Mouse (Mus musculus): ENCODE results near the gene Mapre3. TPM values are rescaled to one million over a fixed set of nuclear protein-coding genes. Genes with fewer than 3 reads are reported as not detected.

Mapre3 gene
- polyA plus RNA-seq, 1 experiment, result 58.7 TPM

DNA sequence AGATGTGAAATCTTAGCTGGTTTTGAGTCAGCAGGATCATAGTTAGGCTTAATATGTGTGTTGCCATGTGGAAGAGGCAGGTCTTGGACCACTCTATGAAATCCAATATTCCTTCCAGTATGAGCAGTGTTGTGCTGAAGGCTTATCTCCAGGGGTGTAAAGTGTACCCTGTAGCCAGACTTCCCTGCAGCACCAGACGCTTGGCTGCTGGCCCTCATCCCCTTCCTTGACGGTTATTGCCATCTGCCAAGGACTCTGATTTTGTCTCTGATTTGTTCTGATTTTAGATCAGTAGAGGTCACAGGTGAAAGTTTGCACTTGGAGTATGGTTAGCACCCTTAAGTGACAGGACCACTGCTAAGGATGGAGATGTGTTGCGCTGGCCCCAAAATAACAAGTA, 8.7 kb downstream of the Mapre3 start:
- no peaks in the 10 kb centered on the region for H3K36me3 ChIP-seq (ENCODE audit: control insufficient read depth, insufficient read depth)
- no peak for TF ChIP-seq E2F4 (IDR thresholded peaks at IDR 0.05; ENCODE audit: insufficient read depth)
- TF ChIP-seq REST (IDR thresholded peaks at IDR 0.05; ENCODE audit: insufficient read depth, insufficient read length), result no peak
- TF ChIP-seq MYOD1 (IDR thresholded peaks at IDR 0.05; ENCODE audit: control insufficient read depth in 1 of 3, insufficient read length in 2 of 3, low read depth in 2 of 3), result no peak
- TF ChIP-seq TCF12 (IDR thresholded peaks at IDR 0.05; ENCODE audit: insufficient read depth, poor library complexity, severe bottlenecking), result no peak
- TF ChIP-seq POLR2AphosphoS2 (IDR thresholded peaks at IDR 0.05; ENCODE audit: insufficient read length, low read depth), result no peak
- TF ChIP-seq TCF3 (IDR thresholded peaks at IDR 0.05; ENCODE audit: insufficient read length, low read depth), result no peak
- TF ChIP-seq CEBPB (IDR thresholded peaks at IDR 0.05; ENCODE audit: insufficient read depth, poor library complexity, severe bottlenecking), result no peak
- no peak for TF ChIP-seq SRF (IDR thresholded peaks at IDR 0.05; ENCODE audit: control insufficient read depth, insufficient read length, low read depth)
- TF ChIP-seq MYOG (IDR thresholded peaks at IDR 0.05; ENCODE audit: control insufficient read depth in 1 of 3, insufficient read depth in 1 of 3, insufficient read length in 2 of 3, low read depth in 2 of 3), result no peak
- no peak for TF ChIP-seq POLR2A (IDR thresholded peaks at IDR 0.05; ENCODE audit: insufficient read length, low read depth)
- TF ChIP-seq USF1 (IDR thresholded peaks at IDR 0.05; ENCODE audit: low read depth), result no peak
- no peak for TF ChIP-seq MAX (IDR thresholded peaks at IDR 0.05; ENCODE audit: low read depth)
- no peaks in the 10 kb centered on the region for H3K27me3 ChIP-seq (ENCODE audit: control insufficient read depth, insufficient read depth, insufficient read length)
- no peak overlapping the region for H3K4me3 ChIP-seq
- H3K4me2 ChIP-seq (ENCODE audit: low read depth), result no peak overlapping the region
- H3K79me2 ChIP-seq (ENCODE audit: control insufficient read depth, insufficient read depth), result peaks cover 13% of the 10 kb centered on the region
- no peak overlapping the region for H3ac ChIP-seq (ENCODE audit: control insufficient read depth, insufficient read length)

DNA sequence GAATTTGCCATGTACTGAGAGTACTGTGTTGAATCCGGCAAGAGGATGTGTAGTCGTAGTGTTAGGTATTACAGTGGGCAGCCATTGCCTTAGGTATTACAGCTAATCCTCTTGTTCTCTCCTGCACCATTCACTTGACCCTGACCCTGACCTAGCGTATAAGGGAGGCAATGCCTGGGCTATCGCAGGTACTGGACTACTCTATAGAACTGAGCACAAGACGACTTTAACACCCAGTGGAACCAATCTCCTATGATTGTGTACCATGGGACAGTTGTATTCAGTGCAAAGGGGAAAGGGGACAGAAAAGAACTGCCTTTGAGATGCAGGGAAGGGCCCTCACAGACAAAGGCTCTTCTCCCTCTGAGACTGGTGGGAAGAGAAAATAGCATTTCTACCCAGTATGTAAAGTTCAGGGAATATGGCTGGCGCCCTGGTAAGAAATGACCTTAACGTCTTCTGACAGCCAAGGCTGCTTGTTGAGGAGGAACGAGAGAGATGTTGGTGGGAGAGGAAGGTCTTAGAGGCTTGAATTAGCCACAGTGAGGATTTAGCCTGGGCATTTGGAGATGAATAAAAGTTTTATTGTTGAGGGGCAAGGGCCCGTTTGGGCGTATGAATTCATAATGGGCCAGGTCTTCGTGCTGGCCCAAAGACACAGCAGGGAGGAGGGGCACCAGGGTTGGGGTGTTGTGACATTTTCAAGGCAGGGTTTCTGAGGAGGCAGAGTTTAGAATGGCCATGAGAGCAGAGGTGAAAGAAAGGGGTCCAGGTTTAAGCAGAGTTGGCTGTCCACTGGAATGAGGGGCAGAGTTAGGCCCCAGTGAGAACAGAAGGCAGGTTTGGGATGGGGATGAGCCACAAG, 9.9 kb downstream of the Mapre3 start:
- H3K4me2 ChIP-seq (ENCODE audit: low read depth), result no peak overlapping the region
- H3ac ChIP-seq (ENCODE audit: control insufficient read depth, insufficient read length), result no peak overlapping the region
- H3K27me3 ChIP-seq (ENCODE audit: control insufficient read depth, insufficient read depth, insufficient read length), result no peaks in the 10 kb centered on the region
- no peak for TF ChIP-seq SRF (IDR thresholded peaks at IDR 0.05; ENCODE audit: control insufficient read depth, insufficient read length, low read depth)
- no peak for TF ChIP-seq CEBPB (IDR thresholded peaks at IDR 0.05; ENCODE audit: insufficient read depth, poor library complexity, severe bottlenecking)
- H3K4me3 ChIP-seq, result no peak overlapping the region
- peaks cover 5% of the 10 kb centered on the region for H3K79me2 ChIP-seq (ENCODE audit: control insufficient read depth, insufficient read depth)
- no peaks in the 10 kb centered on the region for H3K36me3 ChIP-seq (ENCODE audit: control insufficient read depth, insufficient read depth)

- Histone ChIP-seq H3K4me3 (no peak overlapping the region), H3ac (ENCODE audit: control insufficient read depth, insufficient read length) (no peak overlapping the region), H3K79me2 (ENCODE audit: control insufficient read depth, insufficient read depth) (peaks cover 5% of the 10 kb centered on the region), H3K4me2 (ENCODE audit: low read depth) (no peak overlapping the region), H3K36me3 (ENCODE audit: control insufficient read depth, insufficient read depth) (no peaks in the 10 kb centered on the region), H3K27me3 (ENCODE audit: control insufficient read depth, insufficient read depth, insufficient read length) (no peaks in the 10 kb centered on the region)
- TF ChIP-seq E2F4 (IDR thresholded peaks at IDR 0.05; ENCODE audit: insufficient read depth) (no peak), MAX (IDR thresholded peaks at IDR 0.05; ENCODE audit: low read depth) (no peak), TCF3 (IDR thresholded peaks at IDR 0.05; ENCODE audit: insufficient read length, low read depth) (no peak), MYOG (IDR thresholded peaks at IDR 0.05; ENCODE audit: control insufficient read depth in 1 of 3, insufficient read depth in 1 of 3, insufficient read length in 2 of 3, low read depth in 2 of 3) (no peak)
Measured at GRCm38 (mm10) chr5:30825166-30825565, 10.7 kb downstream of the Mapre3 start.

DNA sequence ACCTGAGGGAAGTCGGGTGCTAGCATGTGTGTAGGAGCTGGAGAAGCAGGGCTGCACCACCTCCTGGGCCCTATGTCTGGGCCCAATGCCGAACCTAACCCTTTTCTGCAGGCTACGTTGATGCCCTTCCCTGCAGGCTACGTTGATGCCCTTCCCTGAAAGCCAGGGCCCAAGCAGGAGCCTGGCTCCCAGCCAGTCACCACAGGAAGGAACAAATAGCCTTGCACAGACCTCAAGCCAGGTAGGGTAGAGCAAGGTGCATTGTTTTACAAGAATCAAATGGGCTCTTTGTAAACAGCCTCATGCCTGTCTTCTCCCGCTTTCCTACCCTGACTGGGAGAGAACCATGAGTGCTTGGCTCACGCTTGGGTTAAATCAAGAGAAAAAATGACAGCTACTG, 11.4 kb downstream of the Mapre3 start:
- Histone ChIP-seq H3ac (ENCODE audit: control insufficient read depth, insufficient read length) (no peak overlapping the region), H3K4me3 (no peak overlapping the region), H3K36me3 (ENCODE audit: control insufficient read depth, insufficient read depth) (no peaks in the 10 kb centered on the region), H3K79me2 (ENCODE audit: control insufficient read depth, insufficient read depth) (peaks cover 5% of the 10 kb centered on the region), H3K27me3 (ENCODE audit: control insufficient read depth, insufficient read depth, insufficient read length) (no peaks in the 10 kb centered on the region), H3K4me2 (ENCODE audit: low read depth) (no peak overlapping the region)
- TF ChIP-seq MAX (IDR thresholded peaks at IDR 0.05; ENCODE audit: low read depth) (no peak), MYOG (IDR thresholded peaks at IDR 0.05; ENCODE audit: control insufficient read depth in 1 of 3, insufficient read depth in 1 of 3, insufficient read length in 2 of 3, low read depth in 2 of 3) (no peak), TCF12 (IDR thresholded peaks at IDR 0.05; ENCODE audit: insufficient read depth, poor library complexity, severe bottlenecking) (no peak), CEBPB (IDR thresholded peaks at IDR 0.05; ENCODE audit: insufficient read depth, poor library complexity, severe bottlenecking) (no peak), MYOD1 (IDR thresholded peaks at IDR 0.05; ENCODE audit: control insufficient read depth in 1 of 3, insufficient read length in 2 of 3, low read depth in 2 of 3) (no peak), E2F4 (IDR thresholded peaks at IDR 0.05; ENCODE audit: insufficient read depth) (no peak), TCF3 (IDR thresholded peaks at IDR 0.05; ENCODE audit: insufficient read length, low read depth) (no peak), REST (IDR thresholded peaks at IDR 0.05; ENCODE audit: insufficient read depth, insufficient read length) (no peak), POLR2A (IDR thresholded peaks at IDR 0.05; ENCODE audit: insufficient read length, low read depth) (no peak), SRF (IDR thresholded peaks at IDR 0.05; ENCODE audit: control insufficient read depth, insufficient read length, low read depth) (no peak), USF1 (IDR thresholded peaks at IDR 0.05; ENCODE audit: low read depth) (no peak), POLR2AphosphoS2 (IDR thresholded peaks at IDR 0.05; ENCODE audit: insufficient read length, low read depth) (no peak)

DNA sequence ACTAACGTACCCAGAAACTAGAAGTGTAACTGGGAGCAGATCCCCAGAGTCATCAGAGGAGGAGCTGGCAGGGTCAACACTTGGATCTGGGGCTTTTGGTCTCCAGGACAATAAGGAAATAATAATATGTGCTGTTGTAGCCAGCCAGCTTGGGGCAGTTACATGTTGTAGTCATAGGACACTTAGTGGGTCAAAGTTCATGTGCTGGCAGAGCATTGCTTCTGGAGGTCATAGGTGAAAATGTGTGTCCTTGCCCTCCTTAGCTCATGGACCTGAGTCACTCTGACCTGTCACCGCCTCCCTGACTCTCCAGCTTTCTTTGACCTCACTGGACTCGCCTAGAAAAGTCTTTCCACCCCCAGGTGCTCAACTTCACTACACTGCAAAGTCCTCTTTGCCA, 19.0 kb downstream of the Mapre3 start:
- TF ChIP-seq MYOD1 (IDR thresholded peaks at IDR 0.05; ENCODE audit: control insufficient read depth in 1 of 3, insufficient read length in 2 of 3, low read depth in 2 of 3), result no peak
- no peak for TF ChIP-seq USF1 (IDR thresholded peaks at IDR 0.05; ENCODE audit: low read depth)
- no peak for TF ChIP-seq REST (IDR thresholded peaks at IDR 0.05; ENCODE audit: insufficient read depth, insufficient read length)
- TF ChIP-seq TCF3 (IDR thresholded peaks at IDR 0.05; ENCODE audit: insufficient read length, low read depth), result no peak
- no peak for TF ChIP-seq MYOG (IDR thresholded peaks at IDR 0.05; ENCODE audit: control insufficient read depth in 1 of 3, insufficient read depth in 1 of 3, insufficient read length in 2 of 3, low read depth in 2 of 3)
- no peak for TF ChIP-seq SRF (IDR thresholded peaks at IDR 0.05; ENCODE audit: control insufficient read depth, insufficient read length, low read depth)
- TF ChIP-seq POLR2AphosphoS2 (IDR thresholded peaks at IDR 0.05; ENCODE audit: insufficient read length, low read depth), result no peak
- no peak overlapping the region for H3K4me2 ChIP-seq (ENCODE audit: low read depth)
- no peaks in the 10 kb centered on the region for H3K36me3 ChIP-seq (ENCODE audit: control insufficient read depth, insufficient read depth)
- H3K4me3 ChIP-seq, result no peak overlapping the region
- no peaks in the 10 kb centered on the region for H3K79me2 ChIP-seq (ENCODE audit: control insufficient read depth, insufficient read depth)
- H3ac ChIP-seq (ENCODE audit: control insufficient read depth, insufficient read length), result no peak overlapping the region
- H3K27me3 ChIP-seq (ENCODE audit: control insufficient read depth, insufficient read depth, insufficient read length), result no peaks in the 10 kb centered on the region

Data from myocyte (in vitro differentiated cells).